Mouse (Mus musculus): ENCODE measurements at regions not wholly inside any gene's neighbourhood (a gene's known extent, or its start where the extent isn't known, plus 50 kb on each side); places are given as distances from the start of the nearest gene placed in this dataset.

GRCm38 (mm10) chr4:89434152-89434551 is 123.3 kb upstream of the Cdkn2b start:
- Histone ChIP-seq H3K27ac (ENCODE audit: insufficient read depth, low read depth) (no peak overlapping the region), H3K4me3 (replicated peaks in 1 of 3; ENCODE audit: low read depth in 2 of 3, low read length in 2 of 3, poor library complexity in 1 of 3) (no peak overlapping the region), H3K4me1 (ENCODE audit: control insufficient read depth in 1 of 2, insufficient read depth in 2 of 2) (peaks cover 4 to 13% of the 10 kb centered on the region in 2 experiments; a peak in 2 of 4 replicates), H3K4me2 (ENCODE audit: insufficient read depth, low read depth, poor library complexity, severe bottlenecking) (no peak overlapping the region), H3K79me2 (replicated peaks; ENCODE audit: control insufficient read depth, extremely low read depth, insufficient read depth, poor library complexity, severe bottlenecking) (peaks cover 2% of the 10 kb centered on the region), H3K9me3 (replicated peaks; ENCODE audit: low read length) (no peaks in the 10 kb centered on the region), H3K36me3 (replicated peaks in 1 of 2; ENCODE audit: control insufficient read depth in 1 of 2, insufficient read depth in 1 of 2, low read length in 1 of 2) (peaks cover 38 to 93% of the 10 kb centered on the region in 2 experiments), H3K9ac (ENCODE audit: insufficient read depth, low read depth) (no peak overlapping the region), H3K27me3 (replicated peaks) (no peaks in the 10 kb centered on the region)
- dilution Hi-C loops (cut with MboI; ENCODE audit: extremely low pct_ligation_motif_present, extremely low pct_unique_long_range_greater_than_20kb, low sequenced_read_pairs) (no loop called here), in situ Hi-C loops (cut with MboI; ENCODE audit: low pct_ligation_motif_present, low pct_unique_long_range_greater_than_20kb, low sequenced_read_pairs) (no loop called here)
- TF ChIP-seq ZNF384 (IDR thresholded peaks at IDR 0.05; ENCODE audit: low read depth, low read length) (no peak), CHD2 (IDR thresholded peaks at IDR 0.05; ENCODE audit: low read length) (no peak), PAX5 (IDR thresholded peaks at IDR 0.05; ENCODE audit: low read length) (no peak), MEF2A (IDR thresholded peaks at IDR 0.05; ENCODE audit: borderline replicate concordance, low read depth, low read length) (no peak), MXI1 (IDR thresholded peaks at IDR 0.05; ENCODE audit: low read depth, low read length) (no peak), ZMIZ1 (IDR thresholded peaks at IDR 0.05; ENCODE audit: low read depth, low read length) (no peak), MAX (IDR thresholded peaks at IDR 0.05; ENCODE audit: low read length) (no peak), IRF4 (IDR thresholded peaks at IDR 0.05; ENCODE audit: low read depth, low read length) (no peak)
- DNase-seq (ENCODE audit: extremely low read depth): no peak

- no peak for TF ChIP-seq ZC3H11A (IDR thresholded peaks at IDR 0.05; ENCODE audit: low read depth, low read length)
- TF ChIP-seq RCOR1 (conservative IDR thresholded peaks at IDR 0.05; ENCODE audit: low read depth, low read length): no peak
- no peak for TF ChIP-seq RAD21 (IDR thresholded peaks at IDR 0.05; ENCODE audit: low read depth, low read length)
- TF ChIP-seq BHLHE40 (IDR thresholded peaks at IDR 0.05; ENCODE audit: low read depth, low read length): 0 out of 2 replicates have a peak, but pooled peaks have one; percentile 14
- H3K9me3 ChIP-seq (replicated peaks; ENCODE audit: low read length): no peaks in the 10 kb centered on the region
- no peak overlapping the region for H3K4me2 ChIP-seq (ENCODE audit: insufficient read depth, low read depth, poor library complexity, severe bottlenecking)
- dilution Hi-C loops (cut with MboI; ENCODE audit: extremely low pct_ligation_motif_present, extremely low pct_unique_long_range_greater_than_20kb, low sequenced_read_pairs) (no loop called here), in situ Hi-C loops (cut with MboI; ENCODE audit: low pct_ligation_motif_present, low pct_unique_long_range_greater_than_20kb, low sequenced_read_pairs) (no loop called here)
- no peak overlapping the region for H3K9ac ChIP-seq (ENCODE audit: insufficient read depth, low read depth)
- H3K4me1 ChIP-seq (ENCODE audit: control insufficient read depth in 1 of 2, insufficient read depth in 2 of 2): peaks cover 7 to 15% of the 10 kb centered on the region in 2 experiments
- peaks cover 2% of the 10 kb centered on the region for H3K79me2 ChIP-seq (replicated peaks; ENCODE audit: control insufficient read depth, extremely low read depth, insufficient read depth, poor library complexity, severe bottlenecking)
- no peak overlapping the region for H3K4me3 ChIP-seq (replicated peaks in 1 of 3; ENCODE audit: low read depth in 2 of 3, low read length in 2 of 3, poor library complexity in 1 of 3)
- H3K36me3 ChIP-seq (replicated peaks in 1 of 2; ENCODE audit: control insufficient read depth in 1 of 2, insufficient read depth in 1 of 2, low read length in 1 of 2): peaks cover 39 to 91% of the 10 kb centered on the region in 2 experiments
- no peak overlapping the region for H3K27ac ChIP-seq (ENCODE audit: insufficient read depth, low read depth)
- no peak for DNase-seq (ENCODE audit: extremely low read depth)
- no peaks in the 10 kb centered on the region for H3K27me3 ChIP-seq (replicated peaks)
Observed at GRCm38 (mm10) chr4:89433528-89433927, 122.7 kb upstream of the Cdkn2b start.

GRCm38 (mm10) chr4:89431520-89431919 is 120.7 kb upstream of the Cdkn2b start:
- H3K36me3 ChIP-seq (replicated peaks in 1 of 2; ENCODE audit: control insufficient read depth in 1 of 2, insufficient read depth in 1 of 2, low read length in 1 of 2): peaks cover 36 to 90% of the 10 kb centered on the region in 2 experiments
- dilution Hi-C loops (cut with MboI; ENCODE audit: extremely low pct_ligation_motif_present, extremely low pct_unique_long_range_greater_than_20kb, low sequenced_read_pairs): no loop called here
- no peak overlapping the region for H3K4me2 ChIP-seq (ENCODE audit: insufficient read depth, low read depth, poor library complexity, severe bottlenecking)
- TF ChIP-seq CTCF (conservative IDR thresholded peaks at IDR 0.05 in 1 of 2, IDR thresholded peaks at IDR 0.05 in 1 of 2; ENCODE audit: low read depth in 2 of 2, low read length in 2 of 2) (no peak), MAFK (IDR thresholded peaks at IDR 0.05; ENCODE audit: insufficient replicate concordance, low read length) (no peak), USF2 (conservative IDR thresholded peaks at IDR 0.05; ENCODE audit: low read depth, low read length) (no peak), RCOR1 (conservative IDR thresholded peaks at IDR 0.05; ENCODE audit: low read depth, low read length) (no peak), MXI1 (IDR thresholded peaks at IDR 0.05; ENCODE audit: low read depth, low read length) (no peak), TCF12 (IDR thresholded peaks at IDR 0.05; ENCODE audit: low read depth, low read length) (no peak), CHD1 (IDR thresholded peaks at IDR 0.05; ENCODE audit: low read depth, low read length) (no peak), BHLHE40 (IDR thresholded peaks at IDR 0.05; ENCODE audit: low read depth, low read length) (no peak), JUN (IDR thresholded peaks at IDR 0.05; ENCODE audit: insufficient read depth, low read depth, low read length) (no peak), PAX5 (IDR thresholded peaks at IDR 0.05; ENCODE audit: low read length) (no peak), MEF2A (IDR thresholded peaks at IDR 0.05; ENCODE audit: borderline replicate concordance, low read depth, low read length) (no peak), MYC (IDR thresholded peaks at IDR 0.05; ENCODE audit: low read depth, low read length) (no peak)
- no peak overlapping the region for H3K4me3 ChIP-seq (replicated peaks in 1 of 3; ENCODE audit: low read depth in 2 of 3, low read length in 2 of 3, poor library complexity in 1 of 3)
- no peak overlapping the region for H3K27ac ChIP-seq (ENCODE audit: insufficient read depth, low read depth)
- no peaks in the 10 kb centered on the region for H3K27me3 ChIP-seq (replicated peaks)
- in situ Hi-C loops (cut with MboI; ENCODE audit: low pct_ligation_motif_present, low pct_unique_long_range_greater_than_20kb, low sequenced_read_pairs): no loop called here
- peaks cover 13 to 27% of the 10 kb centered on the region in 2 experiments for H3K4me1 ChIP-seq (ENCODE audit: control insufficient read depth in 1 of 2, insufficient read depth in 2 of 2)
- no peak overlapping the region for H3K9ac ChIP-seq (ENCODE audit: insufficient read depth, low read depth)
- no peak for DNase-seq (ENCODE audit: extremely low read depth)
- H3K79me2 ChIP-seq (replicated peaks; ENCODE audit: control insufficient read depth, extremely low read depth, insufficient read depth, poor library complexity, severe bottlenecking): peaks cover 2% of the 10 kb centered on the region; the same call in 1 of the 2 replicates
- H3K9me3 ChIP-seq (replicated peaks; ENCODE audit: low read length): no peaks in the 10 kb centered on the region
